Mouse (Mus musculus): ENCODE data around the gene Micu2.

DNA sequence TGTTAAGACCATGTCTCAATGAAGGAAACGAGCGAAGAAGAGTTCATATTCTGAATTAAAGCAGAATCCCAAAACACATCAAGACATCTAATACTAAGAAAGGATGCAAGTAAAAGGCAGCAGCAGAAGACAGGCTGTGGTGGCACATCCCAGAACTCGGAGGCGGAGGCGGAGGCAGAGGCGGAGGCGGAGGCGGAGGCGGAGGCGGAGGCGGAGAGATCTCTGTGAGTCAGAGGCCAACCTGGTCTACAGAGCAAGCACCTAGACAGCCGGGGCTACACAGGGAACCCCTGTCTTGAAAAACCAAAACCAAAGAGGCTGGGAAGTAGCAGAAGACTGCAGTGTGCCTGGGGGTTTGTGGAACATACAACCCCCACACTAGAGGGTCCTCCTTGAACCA lies 102.2 kb downstream of the Micu2 start:
- TF ChIP-seq EP300 (IDR thresholded peaks at IDR 0.05; ENCODE audit: low read depth) (no peak), CTCF (IDR thresholded peaks at IDR 0.05; ENCODE audit: low read depth) (no peak)

All from liver, embryonic 14.5 days (tissue).